Mouse (Mus musculus) thymus, adult 2 months (tissue): ENCODE data around the gene Osbpl10. TPM values are rescaled to one million over a fixed set of nuclear protein-coding genes. Genes with fewer than 3 reads are reported as not detected.

Source experiments
- DNase-seq: peaks from one replicate; pipeline ENCODE4 v3.0.0; 2021
- H3K27ac ChIP-seq: fragments of 200-500 bp; 2 replicates; pipeline ENCODE4 v1.5.1; 2012; ENCODE audit warnings: low read length, control low read depth; ENCODE audit not compliant: control insufficient read depth, insufficient read depth
- H3K27me3 ChIP-seq: fragments of 200-500 bp; 2 replicates; pipeline ENCODE4 v1.6.1; 2012; ENCODE audit warnings: mild to moderate bottlenecking, low read length, moderate library complexity, mixed read lengths; ENCODE audit not compliant: control insufficient read depth, insufficient read depth
- H3K36me3 ChIP-seq: fragments of 200-500 bp; 2 replicates; pipeline ENCODE4 v1.6.1; 2012; ENCODE audit warnings: mild to moderate bottlenecking, low read length, moderate library complexity; ENCODE audit not compliant: control insufficient read depth, insufficient read depth
- H3K4me1 ChIP-seq: fragments of 200-500 bp; replicated peaks from 2 replicates; pipeline ENCODE4 v1.6.1; 2012; ENCODE audit warnings: low read length; ENCODE audit not compliant: control insufficient read depth, insufficient read depth
- H3K4me3 ChIP-seq: fragments of 200-500 bp; 2 replicates; pipeline ENCODE4 v1.5.1; 2012; ENCODE audit warnings: mild to moderate bottlenecking, low read length, control low read depth, moderate library complexity; ENCODE audit not compliant: control insufficient read depth, insufficient read depth
- CTCF ChIP-seq: fragments of 200-500 bp; IDR thresholded peaks from 2 replicates; pipeline ENCODE4 v1.5.1; 2012; ENCODE audit warnings: mild to moderate bottlenecking, control low read depth, low read length, moderate library complexity, borderline replicate concordance; ENCODE audit not compliant: control insufficient read depth, poor library complexity, insufficient read depth; ENCODE audit errors: extremely low read depth
- POLR2A ChIP-seq: fragments of 200-500 bp; IDR thresholded peaks from 2 replicates; pipeline ENCODE4 v1.6.1; 2012; ENCODE audit warnings: mild to moderate bottlenecking, low read length, control low read depth, moderate library complexity; ENCODE audit not compliant: control insufficient read depth, poor library complexity, insufficient read depth; ENCODE audit errors: extremely low read depth
- WGBS: fragments of 180-500 bp; shearing (Covaris S2); methylation state at CpG from one replicate; pipeline ENCODE4 v1.1.7; 2018; 5-methylcytosine and 5-hydroxymethylcytosine counted together
- polyA plus RNA-seq: library from polyadenylated mRNA; depleted of rRNA; stranded (reverse); fragments of >200 nt; gene quantifications from 2 replicates; pipeline ENCODE4 v1.2.3, GENCODE M21; 2012

Osbpl10 gene
- polyA plus RNA-seq, 1 experiment = 10.3 TPM

DNA sequence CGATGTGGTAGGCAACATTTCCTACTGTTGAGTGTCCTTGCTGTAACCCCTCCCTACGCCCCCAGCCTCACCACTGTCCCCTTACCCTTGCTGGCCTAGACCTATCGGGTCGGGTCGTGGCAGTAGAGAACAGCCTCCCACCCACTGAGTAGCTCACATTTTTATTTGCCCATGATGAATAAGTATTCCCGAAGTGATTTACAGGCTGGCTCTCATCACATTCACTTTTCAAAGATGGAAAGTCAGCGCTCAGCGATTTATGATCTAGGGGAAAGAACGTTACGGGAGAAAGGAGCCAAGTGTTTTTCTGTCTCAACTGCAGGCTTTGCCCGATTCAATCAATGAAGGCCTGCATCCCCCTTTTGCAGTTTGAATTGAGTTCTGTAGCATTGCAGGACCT lies 208.0 kb downstream of the Osbpl10 start:
- Histone ChIP-seq H3K4me1 (no peaks in the 10 kb centered on the region), H3K4me3 (no peak overlapping the region), H3K36me3 (no peaks in the 10 kb centered on the region), H3K27me3 (no peaks in the 10 kb centered on the region), H3K27ac (no peak overlapping the region)
- DNase-seq = no peak
- WGBS = 90% methylated on average over 11 of the region's 11 CpGs
- TF ChIP-seq CTCF (no peak), POLR2A (no peak)

DNA sequence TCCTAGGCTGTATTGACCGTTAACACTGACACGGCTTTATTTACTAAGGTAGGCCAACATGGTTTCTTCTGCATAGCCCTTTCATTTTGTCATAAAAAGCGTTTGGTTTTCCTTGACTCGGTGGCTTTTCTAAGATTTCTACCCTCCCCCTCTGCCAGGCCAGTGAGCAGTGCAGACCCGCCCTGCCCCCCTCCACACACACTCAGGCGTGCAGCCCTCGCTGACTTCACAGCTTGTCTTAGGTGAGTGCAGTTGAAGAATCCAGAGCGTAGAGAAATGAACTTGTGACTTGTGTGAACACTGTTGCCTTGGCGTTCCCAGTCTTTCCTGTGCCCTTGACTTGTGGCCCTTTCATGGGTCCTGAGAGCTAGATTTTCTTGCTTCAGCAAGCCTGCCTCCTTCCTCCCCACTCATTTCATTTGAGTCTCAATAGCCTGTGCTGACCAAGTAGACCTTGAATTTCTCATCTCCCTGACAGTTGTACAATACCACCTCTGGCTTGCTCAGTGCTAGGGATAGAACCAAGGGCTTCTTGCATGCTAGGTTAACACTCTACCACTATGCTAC lies 212.1 kb downstream of the Osbpl10 start:
- H3K4me3 ChIP-seq = no peak overlapping the region
- H3K27ac ChIP-seq = no peak overlapping the region
- H3K27me3 ChIP-seq = no peaks in the 10 kb centered on the region
- no peaks in the 10 kb centered on the region for H3K36me3 ChIP-seq
- H3K4me1 ChIP-seq = no peaks in the 10 kb centered on the region
- 72% methylated on average over 9 of the region's 9 CpGs for WGBS
- no peak for DNase-seq
- TF ChIP-seq CTCF (no peak), POLR2A (no peak)

DNA sequence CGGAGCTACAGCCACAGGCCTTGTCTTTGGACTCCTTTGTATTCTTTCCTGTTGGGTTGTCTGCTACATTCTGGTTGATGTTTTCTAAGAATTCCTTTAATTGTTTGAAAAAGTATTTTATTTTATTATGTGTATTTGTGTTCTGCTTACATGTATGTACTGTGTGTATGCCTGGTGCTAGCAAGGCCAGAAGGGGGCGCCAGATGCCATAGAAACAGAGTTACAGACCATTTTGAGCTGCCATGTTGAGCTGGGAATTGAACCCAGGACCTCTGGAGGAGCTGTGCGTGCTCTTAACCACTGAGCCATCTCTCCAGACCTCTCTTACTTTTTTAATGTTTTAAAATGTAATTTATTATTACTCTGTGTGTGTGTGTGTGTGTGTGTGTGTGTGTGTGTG lies 214.5 kb downstream of the Osbpl10 start:
- 90% methylated on average over 3 of the region's 3 CpGs for WGBS
- Histone ChIP-seq H3K27me3 (no peaks in the 10 kb centered on the region), H3K27ac (no peak overlapping the region), H3K4me1 (no peaks in the 10 kb centered on the region), H3K4me3 (no peak overlapping the region), H3K36me3 (no peaks in the 10 kb centered on the region)
- DNase-seq = no peak
- TF ChIP-seq CTCF (no peak), POLR2A (no peak)

DNA sequence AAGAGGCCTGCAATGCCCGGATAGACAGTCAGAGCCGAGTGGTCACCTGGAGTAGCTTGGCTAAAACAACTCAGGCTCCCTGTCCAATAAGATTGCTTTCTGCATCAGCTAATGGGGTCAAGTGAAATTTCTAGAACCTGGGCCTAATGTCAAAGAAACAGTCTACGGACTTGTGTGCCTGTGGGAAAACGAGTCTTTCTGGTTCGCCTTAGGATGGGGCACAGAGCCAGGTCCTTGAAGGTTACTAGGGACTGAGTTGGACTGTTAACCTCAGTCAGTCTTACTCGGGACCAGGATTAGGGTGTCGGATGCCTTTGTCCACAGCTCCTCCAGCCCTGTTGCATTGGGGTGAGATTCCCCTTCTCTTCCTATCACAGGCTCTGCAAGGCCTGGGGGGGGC lies 218.7 kb downstream of the Osbpl10 start:
- no peak overlapping the region for H3K4me3 ChIP-seq
- no peak overlapping the region for H3K27ac ChIP-seq
- no peaks in the 10 kb centered on the region for H3K36me3 ChIP-seq
- peaks cover 15% of the 10 kb centered on the region for H3K4me1 ChIP-seq
- no peak for DNase-seq
- WGBS = 90% methylated on average over 7 of the region's 7 CpGs
- TF ChIP-seq CTCF (no peak), POLR2A (no peak)
- H3K27me3 ChIP-seq = no peaks in the 10 kb centered on the region

DNA sequence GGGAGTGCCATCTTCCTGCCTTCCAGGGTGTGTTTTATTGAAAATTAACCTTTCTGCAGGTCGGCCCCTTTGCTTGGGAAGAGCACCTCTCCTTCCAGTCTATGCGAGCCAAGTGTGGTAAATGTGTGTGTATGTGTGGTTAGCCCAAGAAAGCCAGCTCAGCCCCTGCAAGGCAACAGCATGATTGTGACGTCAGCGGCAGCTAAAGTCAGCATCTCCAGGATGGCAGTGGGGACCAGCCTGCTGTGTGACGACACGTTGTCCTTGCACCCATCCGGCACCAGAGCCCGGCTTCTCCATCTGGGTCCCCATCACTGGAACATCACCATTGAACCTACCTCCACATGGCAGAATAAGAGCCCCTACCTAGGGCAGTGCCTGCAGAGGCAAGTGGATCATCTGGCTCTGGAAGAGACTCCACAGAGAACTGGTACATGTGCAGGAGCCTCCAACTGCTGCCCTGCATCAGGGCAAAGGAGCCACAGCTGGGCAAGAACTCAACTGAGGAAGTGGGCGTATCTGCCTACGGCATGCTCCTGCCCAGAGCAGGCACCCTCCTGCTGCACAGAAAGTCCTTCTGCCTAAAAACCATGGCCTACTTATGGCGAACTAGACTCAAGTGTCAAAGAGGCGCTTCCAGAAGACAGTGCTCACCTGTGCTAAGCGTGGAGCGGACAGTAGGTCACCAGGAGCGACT lies 221.9 kb downstream of the Osbpl10 start:
- Histone ChIP-seq H3K4me1 (peaks cover 21% of the 10 kb centered on the region), H3K36me3 (no peaks in the 10 kb centered on the region), H3K27ac (no peak overlapping the region), H3K27me3 (no peaks in the 10 kb centered on the region), H3K4me3 (no peak overlapping the region)
- DNase-seq = no peak
- 55% methylated on average over 15 of the region's 15 CpGs for WGBS
- TF ChIP-seq CTCF = no peak
- TF ChIP-seq POLR2A = no peak

DNA sequence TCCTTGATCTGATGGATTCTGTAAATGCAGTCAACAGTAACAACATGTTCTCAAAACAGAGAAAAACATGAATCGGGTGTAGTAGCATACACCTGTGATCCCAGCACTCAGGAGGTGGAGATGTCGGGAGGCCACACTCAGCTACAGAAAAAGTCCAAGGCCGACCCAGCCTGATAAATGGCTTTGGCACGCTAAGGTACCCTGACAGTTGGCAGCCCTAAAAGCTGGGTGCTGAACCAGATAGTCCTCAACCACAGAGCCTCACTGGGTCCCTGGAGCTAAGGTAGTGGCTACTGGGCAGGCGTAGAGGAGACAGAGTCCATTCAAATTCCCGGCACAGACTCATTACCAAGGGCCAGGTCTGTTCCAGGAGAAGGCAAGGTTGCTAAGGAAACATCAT lies 222.9 kb downstream of the Osbpl10 start:
- H3K27ac ChIP-seq = no peak overlapping the region
- no peak overlapping the region for H3K4me3 ChIP-seq
- H3K4me1 ChIP-seq = peaks cover 25% of the 10 kb centered on the region
- TF ChIP-seq POLR2A = no peak
- TF ChIP-seq CTCF = no peak
- DNase-seq = no peak
- H3K36me3 ChIP-seq = no peaks in the 10 kb centered on the region
- WGBS = 89% methylated on average over 6 of the region's 6 CpGs
- no peaks in the 10 kb centered on the region for H3K27me3 ChIP-seq
